Mouse (Mus musculus) gastrocnemius, adult 8-10 months (tissue): ENCODE measurements around the gene Abcg4. TPM values are rescaled to one million over a fixed set of nuclear protein-coding genes. Genes with fewer than 3 reads are reported as not detected.
"Not testable (repeated sequence)": the region's sequence is repeated elsewhere in the genome, so short reads cannot be mapped to it uniquely, and the experiment has no call there.

ENCODE experiments used
- DNase-seq, 2 experiments: peaks; one replicate each; pipeline ENCODE4 v3.0.0; 2022; ENCODE audit warnings: low spot score in 2 of 2
- total RNA-seq, 4 experiments: library from RNA; stranded (reverse); gene quantifications; 2 replicates each; pipeline ENCODE4 v1.2.4; 2022

Gene Abcg4
- total RNA-seq, result under 1 TPM; 0.12 to 0.70 (median 0.30) TPM

- DNase-seq, result no peak
Observed at GRCm38 (mm10) chr9:44288076-44288958, at the start of gene Abcg4. TSS of gene Abcg4 (minus strand) at chr9:44288615.

- no peak for DNase-seq
Observed at GRCm38 (mm10) chr9:44337436-44338169, 49.2 kb upstream of the Abcg4 start.

- no peak for DNase-seq
Observed at GRCm38 (mm10) chr9:44336964-44337363, 48.5 kb upstream of the Abcg4 start.

GRCm38 (mm10) chr9:44336513-44336912 is 48.1 kb upstream of the Abcg4 start:
- not testable (repeated sequence) for DNase-seq

- DNase-seq, result no peak
Observed at GRCm38 (mm10) chr9:44336093-44336406, 47.6 kb upstream of the Abcg4 start.

GRCm38 (mm10) chr9:44335331-44336092 is 47.1 kb upstream of the Abcg4 start:
- DNase-seq, result no peak

- peak; percentile 97 for DNase-seq
Observed at GRCm38 (mm10) chr9:44334396-44335330, 46.2 kb upstream of the Abcg4 start, which contains the start of gene H2afx. TSS of gene H2afx (plus strand) at chr9:44334694.

GRCm38 (mm10) chr9:44332918-44333638 is 44.7 kb upstream of the Abcg4 start:
- DNase-seq, result no peak

GRCm38 (mm10) chr9:44330736-44331135 is 42.3 kb upstream of the Abcg4 start:
- DNase-seq, result no peak

- DNase-seq, result no peak
Observed at GRCm38 (mm10) chr9:44327926-44328325, 39.5 kb upstream of the Abcg4 start.

GRCm38 (mm10) chr9:44327064-44327711 is 38.8 kb upstream of the Abcg4 start:
- no peak for DNase-seq

GRCm38 (mm10) chr9:44326371-44327063 is 38.1 kb upstream of the Abcg4 start:
- peak; percentile 61 to 77 for DNase-seq

GRCm38 (mm10) chr9:44325768-44326370 is 37.5 kb upstream of the Abcg4 start, which contains the start of gene Dpagt1:
TSS of gene Dpagt1 (plus strand) at chr9:44326019.
- no peak for DNase-seq

- DNase-seq, result not testable (repeated sequence)
Observed at GRCm38 (mm10) chr9:44325032-44325767, 36.8 kb upstream of the Abcg4 start.

- DNase-seq, result no peak
Observed at GRCm38 (mm10) chr9:44324147-44324546, 35.7 kb upstream of the Abcg4 start.

- not testable (repeated sequence) for DNase-seq
Observed at GRCm38 (mm10) chr9:44323656-44324055, 35.2 kb upstream of the Abcg4 start.

- DNase-seq, result no peak
Observed at GRCm38 (mm10) chr9:44320799-44321133, 32.4 kb upstream of the Abcg4 start.
